ENCODE assay signal across 12 mouse cellular contexts in the genomic region with DNA sequence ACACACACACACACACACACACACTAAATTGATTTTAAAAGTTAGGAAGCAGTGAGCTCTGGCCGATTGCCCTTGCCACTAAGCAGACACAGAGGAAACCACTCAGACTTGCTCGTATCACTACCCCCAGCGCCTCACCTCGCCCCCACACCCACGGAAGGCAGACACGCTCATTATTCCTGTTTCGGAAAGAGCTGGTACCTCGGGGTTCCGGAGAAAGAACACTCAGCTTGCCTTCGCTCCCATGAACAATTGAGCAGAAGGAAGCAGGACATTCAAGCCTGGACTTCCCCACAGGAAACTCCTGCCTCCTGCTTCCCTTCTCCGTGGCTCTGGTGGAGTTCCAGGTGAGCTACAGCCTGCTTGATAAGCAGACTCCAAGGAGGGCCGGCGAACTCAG.
A peak's percentile ranks its signal among the peaks of the same experiment; 100 is the strongest.
DNase-seq lines count a peak whose midpoint lies in the region; ATAC-seq and TF ChIP-seq lines count a peak whose summit lies in the region.
"Had no signal": no experiment of that assay in that cellular context is flagged by ENCODE, and none has a peak within 500 bp of the region (broad histone marks: within the 10 kb centered on the region; RNA-seq: fewer than 3 reads in every experiment).

No protein-coding gene starts in this region.

- peaks cover 4% of the 10 kb centered on the region; the same call in 1 of the 2 replicates for H3K4me1 ChIP-seq in liver, embryonic 11.5 days (replicated peaks; ENCODE audit: control insufficient read depth, insufficient read depth, low read length)
- H3K4me1 ChIP-seq in heart, embryonic 16.5 days (ENCODE audit: control insufficient read depth, insufficient read depth, low read length) = peaks cover 15% of the 10 kb centered on the region
- no peaks in the 10 kb centered on the region for H3K4me1 ChIP-seq in forebrain, embryonic 16.5 days (replicated peaks; ENCODE audit: control insufficient read depth, insufficient read depth, low read length)
- H3K4me1 ChIP-seq in forebrain, postnatal 0 days (ENCODE audit: insufficient read depth) = no peaks in the 10 kb centered on the region
- H3K4me1 ChIP-seq: neural tube, embryonic 12.5 days had no signal

- H3K4me2 ChIP-seq in liver, embryonic 11.5 days = peak overlapping the region; percentile 4; the same call in 1 of the 2 replicates
- H3K4me2 ChIP-seq in heart, embryonic 16.5 days (ENCODE audit: low read depth, low read length) = 0 out of 2 replicates have a peak overlapping the region, but pooled peaks have one; percentile 11
- no peak overlapping the region for H3K4me2 ChIP-seq in forebrain, embryonic 16.5 days (ENCODE audit: low read length)
- no peak overlapping the region for H3K4me2 ChIP-seq in forebrain, postnatal 0 days (ENCODE audit: low read depth)
- H3K4me2 ChIP-seq: embryonic facial prominence, embryonic 13.5 days; neural tube, embryonic 12.5 days had no signal

- no peak for ATAC-seq in liver, embryonic 11.5 days (replicated peaks; ENCODE audit: low FRiP score)
- 0 out of 2 replicates have a peak, but pooled peaks have one; percentile 51 for ATAC-seq in heart, embryonic 16.5 days (replicated peaks; ENCODE audit: extremely low read depth, insufficient read depth, low FRiP score)
- no peak for ATAC-seq in forebrain, embryonic 16.5 days
- no peak for ATAC-seq in forebrain, postnatal 0 days

- no peak overlapping the region for H3K4me3 ChIP-seq in liver, embryonic 11.5 days (ENCODE audit: low read depth, low read length)
- no peak overlapping the region for H3K4me3 ChIP-seq in heart, embryonic 16.5 days (ENCODE audit: low read length)
- H3K4me3 ChIP-seq in layer of hippocampus, adult 2 months = no peak overlapping the region
- H3K4me3 ChIP-seq in forebrain, embryonic 16.5 days (replicated peaks; ENCODE audit: low read length) = no peak overlapping the region
- no peak overlapping the region for H3K4me3 ChIP-seq in forebrain, postnatal 0 days (ENCODE audit: low read depth, low read length)
- H3K4me3 ChIP-seq: embryonic facial prominence, embryonic 13.5 days; hindbrain, embryonic 10.5 days; neural tube, embryonic 12.5 days had no signal

- no peak overlapping the region for H3K9ac ChIP-seq in liver, embryonic 11.5 days (ENCODE audit: low read depth, low read length)
- H3K9ac ChIP-seq in heart, embryonic 16.5 days (ENCODE audit: low read length) = no peak overlapping the region
- no peak overlapping the region for H3K9ac ChIP-seq in forebrain, embryonic 16.5 days (replicated peaks; ENCODE audit: low read depth, low read length)
- no peak overlapping the region for H3K9ac ChIP-seq in forebrain, postnatal 0 days
- H3K9ac ChIP-seq: embryonic facial prominence, embryonic 13.5 days; neural tube, embryonic 12.5 days had no signal

- no peaks in the 10 kb centered on the region for H3K36me3 ChIP-seq in liver, embryonic 11.5 days (ENCODE audit: control insufficient read depth, insufficient read depth, low read length)
- H3K36me3 ChIP-seq in heart, embryonic 16.5 days (ENCODE audit: control insufficient read depth, insufficient read depth) = no peaks in the 10 kb centered on the region
- H3K36me3 ChIP-seq in forebrain, embryonic 16.5 days (ENCODE audit: control insufficient read depth, insufficient read depth) = no peaks in the 10 kb centered on the region
- H3K36me3 ChIP-seq in forebrain, postnatal 0 days (ENCODE audit: insufficient read depth) = no peaks in the 10 kb centered on the region
- H3K36me3 ChIP-seq: embryonic facial prominence, embryonic 13.5 days; hindbrain, embryonic 10.5 days; neural tube, embryonic 12.5 days had no signal

- no peak for DNase-seq in liver, embryonic 11.5 days (ENCODE audit: low spot score)
- DNase-seq in liver = no peak
- peak; percentile 12 for DNase-seq in adrenal gland, postnatal 25 days
- DNase-seq in kidney, postnatal 14 days = peak; percentile 70
- DNase-seq in layer of hippocampus, adult 2 months (ENCODE audit: low spot score in 2 of 2) = no peak
- no peak for DNase-seq in forebrain, postnatal 0 days
- DNase-seq: thymus, postnatal 14 days had no signal

- TF ChIP-seq CTCF in layer of hippocampus, adult 2 months (conservative IDR thresholded peaks at IDR 0.05) = no peak
- TF ChIP-seq CTCF in forebrain, postnatal 0 days (IDR thresholded peaks at IDR 0.05; ENCODE audit: low read depth) = no peak

- no peak overlapping the region for H3K27ac ChIP-seq in liver, embryonic 11.5 days (ENCODE audit: low read depth, low read length)
- peak overlapping the region; percentile 26; the same call in 1 of the 2 replicates for H3K27ac ChIP-seq in heart, embryonic 16.5 days (ENCODE audit: low read length)
- H3K27ac ChIP-seq in layer of hippocampus, adult 2 months = no peak overlapping the region
- no peak overlapping the region for H3K27ac ChIP-seq in forebrain, embryonic 16.5 days (ENCODE audit: low read length)
- H3K27ac ChIP-seq in forebrain, postnatal 0 days (ENCODE audit: low read depth, low read length) = no peak overlapping the region
- H3K27ac ChIP-seq: hindbrain, embryonic 10.5 days; neural tube, embryonic 12.5 days had no signal

- WGBS in liver, embryonic 11.5 days = 55% methylated on average over 13 of the region's 13 CpGs
- WGBS in heart, embryonic 16.5 days = 58% methylated on average over 13 of the region's 13 CpGs
- WGBS in forebrain, embryonic 16.5 days = 85% methylated on average over 13 of the region's 13 CpGs
- 85% methylated on average over 13 of the region's 13 CpGs for WGBS in forebrain, postnatal 0 days

- H3K27me3 ChIP-seq in liver, embryonic 11.5 days (replicated peaks; ENCODE audit: control insufficient read depth, insufficient read depth, low read length) = no peaks in the 10 kb centered on the region
- H3K27me3 ChIP-seq in heart, embryonic 16.5 days (ENCODE audit: control insufficient read depth, insufficient read depth, low read length) = no peaks in the 10 kb centered on the region; the same call in 1 of the 2 replicates
- no peaks in the 10 kb centered on the region for H3K27me3 ChIP-seq in forebrain, embryonic 16.5 days (replicated peaks; ENCODE audit: control insufficient read depth, insufficient read depth, low read length)
- no peaks in the 10 kb centered on the region for H3K27me3 ChIP-seq in forebrain, postnatal 0 days (ENCODE audit: insufficient read depth, low read length)
- H3K27me3 ChIP-seq: embryonic facial prominence, embryonic 13.5 days; neural tube, embryonic 12.5 days had no signal

- no peaks in the 10 kb centered on the region for H3K9me3 ChIP-seq in liver, embryonic 11.5 days (ENCODE audit: control insufficient read depth, low read length)
- no peaks in the 10 kb centered on the region for H3K9me3 ChIP-seq in heart, embryonic 16.5 days (replicated peaks; ENCODE audit: control insufficient read depth, low read length)
- no peaks in the 10 kb centered on the region for H3K9me3 ChIP-seq in forebrain, embryonic 16.5 days (ENCODE audit: control insufficient read depth, low read length)
- H3K9me3 ChIP-seq in forebrain, postnatal 0 days (ENCODE audit: low read length) = no peaks in the 10 kb centered on the region
- H3K9me3 ChIP-seq: embryonic facial prominence, embryonic 13.5 days; hindbrain, embryonic 10.5 days; neural tube, embryonic 12.5 days had no signal

Comparison
In these comparisons a context has a peak if more than half of its experiments do, and no peak if none do; other contexts are left out.
1. DNase-seq: peak in adrenal gland, postnatal 25 days (single experiment) and kidney, postnatal 14 days (single experiment); none in liver, embryonic 11.5 days (single experiment), liver (single experiment), layer of hippocampus, adult 2 months (0 of 2) and forebrain, postnatal 0 days (single experiment).
2. H3K4me2 ChIP-seq: peak in liver, embryonic 11.5 days (single experiment) and heart, embryonic 16.5 days (single experiment); none in forebrain, embryonic 16.5 days (single experiment) and forebrain, postnatal 0 days (single experiment).